Mouse (Mus musculus) midbrain, embryonic 11.5 days (tissue): Measurements from ENCODE around the gene Iqgap3. TPM values are rescaled to one million over a fixed set of nuclear protein-coding genes. Genes with fewer than 3 reads are reported as not detected.
A peak's percentile ranks its signal among the peaks of the same experiment; 100 is the strongest.

ENCODE experiments used
- ATAC-seq: fragments of 200-750 bp; cut with Nextera tagmentation; 2 replicates; pipeline ENCODE4 v1.8.0; 2017; ENCODE audit warnings: moderate TSS enrichment, moderate library complexity; ENCODE audit not compliant: low FRiP score
- DNase-seq: peaks from one replicate; pipeline ENCODE4 v3.0.0; 2015; ENCODE audit warnings: low spot score; ENCODE audit errors: missing footprints
- H3K27ac ChIP-seq: fragments of 300-500 bp; sonication (generic); 2 replicates; pipeline ENCODE4 v1.5.1; 2014; ENCODE audit warnings: low read depth, low read length
- H3K27me3 ChIP-seq: fragments of 300-500 bp; sonication (generic); 2 replicates; pipeline ENCODE4 v1.6.1; 2014; ENCODE audit warnings: mild to moderate bottlenecking, low read length, moderate library complexity, mixed read lengths; ENCODE audit not compliant: control insufficient read depth, insufficient read depth
- H3K36me3 ChIP-seq: fragments of 300-500 bp; sonication (generic); 2 replicates; pipeline ENCODE4 v1.6.1; 2014; ENCODE audit warnings: mild to moderate bottlenecking, low read length, moderate library complexity, mixed read lengths; ENCODE audit not compliant: control insufficient read depth, insufficient read depth
- H3K4me1 ChIP-seq: fragments of 300-500 bp; sonication (generic); 2 replicates; pipeline ENCODE4 v1.6.1; 2014; ENCODE audit warnings: low read length; ENCODE audit not compliant: control insufficient read depth, insufficient read depth
- H3K4me2 ChIP-seq: fragments of 300-500 bp; sonication (generic); 2 replicates; pipeline ENCODE4 v1.6.1; 2014; ENCODE audit warnings: mild to moderate bottlenecking, moderate library complexity
- H3K4me3 ChIP-seq: fragments of 300-500 bp; sonication (generic); 2 replicates; pipeline ENCODE4 v1.5.1; 2014; ENCODE audit warnings: low read depth, low read length
- H3K9ac ChIP-seq: fragments of 300-500 bp; sonication (generic); 2 replicates; pipeline ENCODE4 v1.6.1; 2014; ENCODE audit warnings: low read length
- H3K9me3 ChIP-seq: fragments of 300-500 bp; sonication (generic); 2 replicates; pipeline ENCODE4 v1.6.1; 2016; ENCODE audit warnings: low read length; ENCODE audit not compliant: control insufficient read depth
- WGBS: fragments of 180-500 bp; shearing (Covaris S2); extraction: QIAGEN DNeasy Blood & Tissue Kit; methylation state at CpG from one replicate; pipeline ENCODE4 v1.1.7; 2014; 5-methylcytosine and 5-hydroxymethylcytosine counted together
- polyA plus RNA-seq: library from polyadenylated mRNA; unstranded; fragments of >200 nt; fragmentation: Nextera tagmentation; extraction: Ambion mirVana; gene quantifications from 2 replicates; pipeline ENCODE4 v1.2.1, GENCODE M21; 2014

The Iqgap3 gene
- polyA plus RNA-seq, 1 experiment from 2014 or later = 16.5 TPM

GRCm38 (mm10) chr3:88128056-88128455 lies 46.3 kb downstream of the Iqgap3 start:
- Histone ChIP-seq H3K4me3 (no peak overlapping the region), H3K9me3 (no peaks in the 10 kb centered on the region), H3K4me1 (no peaks in the 10 kb centered on the region), H3K9ac (no peak overlapping the region), H3K36me3 (no peaks in the 10 kb centered on the region), H3K4me2 (no peak overlapping the region), H3K27me3 (no peaks in the 10 kb centered on the region), H3K27ac (no peak overlapping the region)
- DNase-seq (no peak), ATAC-seq (no peak)
- 85% methylated on average over 5 of the region's 5 CpGs for WGBS

- H3K27me3 ChIP-seq = no peaks in the 10 kb centered on the region
- DNase-seq (no peak), ATAC-seq (no peak)
- 54% methylated on average over 4 of the region's 4 CpGs for WGBS
- no peak overlapping the region for H3K27ac ChIP-seq
- H3K9ac ChIP-seq = no peak overlapping the region
- no peaks in the 10 kb centered on the region for H3K9me3 ChIP-seq
- no peak overlapping the region for H3K4me2 ChIP-seq
- H3K36me3 ChIP-seq = no peaks in the 10 kb centered on the region
- no peak overlapping the region for H3K4me3 ChIP-seq
- no peaks in the 10 kb centered on the region for H3K4me1 ChIP-seq
Measured at GRCm38 (mm10) chr3:88129006-88129405, 47.2 kb downstream of the Iqgap3 start.

- DNase-seq (no peak), ATAC-seq (no peak)
- Histone ChIP-seq H3K27me3 (no peaks in the 10 kb centered on the region), H3K4me2 (no peak overlapping the region), H3K27ac (no peak overlapping the region), H3K4me1 (no peaks in the 10 kb centered on the region), H3K9ac (no peak overlapping the region), H3K4me3 (no peak overlapping the region), H3K9me3 (no peaks in the 10 kb centered on the region), H3K36me3 (no peaks in the 10 kb centered on the region)
- WGBS = 94% methylated on average over 3 of the region's 3 CpGs
Measured at GRCm38 (mm10) chr3:88131071-88131470, 49.3 kb downstream of the Iqgap3 start.

- Histone ChIP-seq H3K27me3 (no peaks in the 10 kb centered on the region), H3K9me3 (no peaks in the 10 kb centered on the region), H3K36me3 (no peaks in the 10 kb centered on the region), H3K9ac (no peak overlapping the region), H3K4me1 (no peaks in the 10 kb centered on the region), H3K27ac (no peak overlapping the region), H3K4me2 (no peak overlapping the region), H3K4me3 (no peak overlapping the region)
- no peak for ATAC-seq
- 83% methylated on average over 2 of the region's 2 CpGs for WGBS
- DNase-seq = no peak
Measured at GRCm38 (mm10) chr3:88132492-88132891, 50.7 kb downstream of the Iqgap3 start.

GRCm38 (mm10) chr3:88133187-88133771 lies 51.5 kb downstream of the Iqgap3 start:
- WGBS = 71% methylated on average over 4 of the region's 4 CpGs
- Histone ChIP-seq H3K27me3 (no peaks in the 10 kb centered on the region), H3K4me3 (no peak overlapping the region), H3K4me2 (no peak overlapping the region), H3K9ac (no peak overlapping the region), H3K27ac (no peak overlapping the region), H3K9me3 (no peaks in the 10 kb centered on the region), H3K36me3 (no peaks in the 10 kb centered on the region), H3K4me1 (peaks cover 4% of the 10 kb centered on the region; the same call in 1 of the 2 replicates)
- no peak for ATAC-seq
- DNase-seq = no peak

GRCm38 (mm10) chr3:88136346-88136745 lies 54.6 kb downstream of the Iqgap3 start:
- Histone ChIP-seq H3K9me3 (no peaks in the 10 kb centered on the region), H3K4me1 (peaks cover 12% of the 10 kb centered on the region; the same call in 1 of the 2 replicates), H3K4me2 (no peak overlapping the region), H3K4me3 (no peak overlapping the region), H3K27me3 (peaks cover 23% of the 10 kb centered on the region), H3K27ac (no peak overlapping the region), H3K36me3 (no peaks in the 10 kb centered on the region), H3K9ac (no peak overlapping the region)
- ATAC-seq = no peak
- 82% methylated on average over 9 of the region's 9 CpGs for WGBS
- no peak for DNase-seq

- Histone ChIP-seq H3K4me3 (no peak overlapping the region), H3K27me3 (peaks cover 24% of the 10 kb centered on the region), H3K36me3 (no peaks in the 10 kb centered on the region), H3K4me2 (no peak overlapping the region), H3K9me3 (no peaks in the 10 kb centered on the region), H3K4me1 (peaks cover 12% of the 10 kb centered on the region; the same call in 1 of the 2 replicates), H3K9ac (no peak overlapping the region), H3K27ac (no peak overlapping the region)
- no peak for ATAC-seq
- WGBS = 82% methylated on average over 4 of the region's 4 CpGs
- no peak for DNase-seq
Measured at GRCm38 (mm10) chr3:88136945-88137494, 55.2 kb downstream of the Iqgap3 start.

GRCm38 (mm10) chr3:88137821-88138220 lies 56.0 kb downstream of the Iqgap3 start:
- Histone ChIP-seq H3K27me3 (peaks cover 24% of the 10 kb centered on the region), H3K9me3 (no peaks in the 10 kb centered on the region), H3K4me2 (peak overlapping the region; percentile 96), H3K36me3 (no peaks in the 10 kb centered on the region), H3K4me3 (peak overlapping the region; percentile 48), H3K27ac (no peak overlapping the region; the same call in 1 of the 2 replicates), H3K4me1 (peaks cover 13% of the 10 kb centered on the region; the same call in 1 of the 2 replicates), H3K9ac (peak overlapping the region; percentile 41)
- DNase-seq (no peak), ATAC-seq (no peak)
- WGBS = 13% methylated on average over 3 of the region's 3 CpGs

- peak; percentile 79 for ATAC-seq
Measured at GRCm38 (mm10) chr3:88138336-88139242, 56.8 kb downstream of the Iqgap3 start.

More at GRCm38 (mm10) chr3:88138336-88139242, 56.8 kb downstream of the Iqgap3 start:
- peak; percentile 97 for DNase-seq
- Histone ChIP-seq H3K4me1 (peaks cover 20% of the 10 kb centered on the region), H3K27ac (peak overlapping the region; percentile 26; the same call in 1 of the 2 replicates), H3K9me3 (no peaks in the 10 kb centered on the region), H3K4me2 (peak overlapping the region; percentile 96), H3K36me3 (no peaks in the 10 kb centered on the region), H3K27me3 (peaks cover 24% of the 10 kb centered on the region), H3K9ac (peak overlapping the region; percentile 63), H3K4me3 (peak overlapping the region; percentile 48)
- under 1% methylated on average over 31 of the region's 32 CpGs for WGBS
